Mouse (Mus musculus) liver, embryonic 15.5 days (tissue): ENCODE results near the gene Ccdc39. TPM values are rescaled to one million over a fixed set of nuclear protein-coding genes. Genes with fewer than 3 reads are reported as not detected.

ENCODE experiments used
- polyA plus RNA-seq: library from polyadenylated mRNA; unstranded; fragments of >200 nt; fragmentation: Nextera tagmentation; extraction: Ambion mirVana; gene quantifications from 2 replicates; pipeline ENCODE4 v1.2.1, GENCODE M21; 2015

The Ccdc39 gene
- polyA plus RNA-seq, 1 experiment from 2014 or later, result 0.02 TPM

Other genes starting within 250 kb of the Ccdc39 start
- gene Ttc14, start 44.5 kb downstream of the Ccdc39 start, polyA plus RNA-seq, result 26.1 and 27.2 TPM in 2 replicates
- 22.0 and 22.4 TPM in 2 replicates for gene Fxr1, start 175.6 kb upstream of the Ccdc39 start, polyA plus RNA-seq
- 112 and 128 TPM in 2 replicates for gene Dnajc19, start 237.0 kb upstream of the Ccdc39 start, polyA plus RNA-seq